Mouse (Mus musculus): ENCODE results near the gene Cidec. TPM values are rescaled to one million over a fixed set of nuclear protein-coding genes. Genes with fewer than 3 reads are reported as not detected.

Gene Cidec
- not detected in 2 replicates for polyA plus RNA-seq (2015; fragmentation: Nextera tagmentation; extraction: Ambion mirVana)

DNA sequence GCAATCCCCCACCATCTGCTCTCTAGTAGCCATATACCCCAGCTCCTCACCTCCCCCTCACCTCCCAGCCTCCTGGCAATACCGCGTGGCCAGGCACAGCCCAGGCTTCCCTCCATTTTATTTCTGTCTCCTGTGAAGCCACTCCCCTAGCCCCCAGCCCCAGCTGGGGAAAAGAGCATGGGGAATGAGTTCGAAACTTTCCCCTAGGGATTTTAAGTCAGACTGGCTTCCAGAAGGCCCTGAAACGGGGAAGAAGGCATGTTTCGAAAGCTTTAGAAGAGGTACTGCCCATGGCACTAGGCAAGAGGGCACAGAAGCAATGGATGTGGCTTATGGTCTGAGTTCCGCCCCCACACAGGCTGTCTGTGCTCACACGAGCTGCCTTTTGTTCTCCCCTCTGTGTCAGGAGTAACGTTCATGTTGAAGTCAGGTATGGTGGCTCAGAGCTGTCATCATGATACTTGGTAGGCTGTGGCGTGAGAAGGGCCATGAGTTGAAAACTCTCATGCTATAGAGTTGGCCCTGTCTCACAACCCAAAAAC lies at the start of gene Cidec:
Gene Cidec, minus strand, starts transcription at position 97 of the 542 bp plus-strand sequence.
- 0 out of 2 replicates have a peak, but pooled peaks cover 4% of the 10 kb centered on the region for H3K4me1 ChIP-seq
- H3K9ac ChIP-seq = no peak within 1 kb of the TSS
- no peaks in the 10 kb centered on the region for H3K9me3 ChIP-seq
- H3K4me2 ChIP-seq = no peak within 1 kb of the TSS
- H3K27ac ChIP-seq (replicated peaks) = no peak within 1 kb of the TSS
- no peaks in the 10 kb centered on the region for H3K36me3 ChIP-seq
- H3K27me3 ChIP-seq (replicated peaks) = peaks cover 10% of the 10 kb centered on the region; the same call in 1 of the 2 replicates
- H3K4me3 ChIP-seq = no peak within 1 kb of the TSS
- 72% methylated on average over 9 of the region's 9 CpGs for WGBS
- no peak for ATAC-seq (ENCODE audit: extremely low read depth, insufficient number of reproducible peaks, low FRiP score, low TSS enrichment)

DNA sequence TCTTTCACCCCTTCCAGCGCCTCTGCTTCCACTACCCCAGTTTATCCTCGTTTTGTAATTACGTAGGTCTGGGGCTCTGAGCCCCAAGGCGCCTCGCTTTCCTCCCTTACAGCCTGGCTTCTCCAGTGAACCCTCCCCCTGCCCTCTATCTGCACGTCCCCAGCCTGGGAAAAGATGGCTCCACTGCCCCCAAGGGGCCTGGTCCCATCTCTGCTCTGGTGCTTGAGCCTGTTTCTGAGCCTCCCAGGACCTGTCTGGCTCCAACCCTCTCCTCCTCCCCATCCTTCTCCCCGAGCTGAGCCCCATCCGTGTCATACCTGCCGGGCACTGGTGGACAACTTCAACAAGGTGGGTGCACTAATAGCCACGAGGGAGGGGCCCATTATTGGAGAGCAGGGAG lies 48.2 kb upstream of the Cidec start:
- WGBS = 12% methylated on average over 10 of the region's 10 CpGs
- no peak for ATAC-seq (ENCODE audit: extremely low read depth, insufficient number of reproducible peaks, low FRiP score, low TSS enrichment)
- peaks cover 21% of the 10 kb centered on the region for H3K36me3 ChIP-seq
- H3K9me3 ChIP-seq = no peaks in the 10 kb centered on the region
- peaks cover 27% of the 10 kb centered on the region for H3K27me3 ChIP-seq (replicated peaks)
- peaks cover 45% of the 10 kb centered on the region for H3K4me1 ChIP-seq
- peak overlapping the region; percentile 91 for H3K27ac ChIP-seq (replicated peaks)
- H3K9ac ChIP-seq = peak overlapping the region; percentile 85
- H3K4me2 ChIP-seq = peak overlapping the region; percentile 82
- H3K4me3 ChIP-seq = peak overlapping the region; percentile 56

DNA sequence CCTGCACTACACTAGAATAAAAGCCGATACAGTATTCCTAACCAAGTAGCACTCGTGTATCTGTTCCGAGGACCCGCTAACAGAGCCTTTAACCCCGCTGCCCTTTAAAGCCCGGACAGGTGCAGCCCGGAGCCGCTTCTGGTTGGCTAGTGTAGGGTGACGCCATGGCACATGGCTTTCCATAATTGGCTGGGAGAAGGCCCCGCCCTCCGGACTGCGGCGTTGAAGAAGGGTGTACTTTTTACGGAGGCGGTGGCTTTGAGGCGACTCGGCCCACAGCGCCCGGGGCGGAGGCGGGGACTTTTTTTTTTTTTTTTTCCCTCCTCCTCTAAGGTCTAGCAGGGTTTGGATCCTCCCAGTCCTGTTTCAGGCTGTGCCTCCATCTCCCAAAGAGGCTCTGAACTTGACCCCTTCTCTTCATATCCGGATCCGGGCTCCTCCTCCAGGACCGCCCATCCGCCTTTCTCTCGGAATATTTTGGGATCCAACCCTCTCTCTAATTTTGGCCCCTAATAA lies 47.6 kb upstream of the Cidec start, which contains the start of gene Creld1:
Gene Creld1, plus strand, starts transcription at position 198 of the 516 bp plus-strand sequence.
- peaks cover 45% of the 10 kb centered on the region for H3K4me1 ChIP-seq
- H3K4me2 ChIP-seq = peak within 1 kb of the TSS; percentile 82
- peaks cover 27% of the 10 kb centered on the region for H3K27me3 ChIP-seq (replicated peaks)
- ATAC-seq (ENCODE audit: extremely low read depth, insufficient number of reproducible peaks, low FRiP score, low TSS enrichment) = peak; percentile 94
- WGBS = under 1% methylated on average over 26 of the region's 26 CpGs
- no peaks in the 10 kb centered on the region for H3K9me3 ChIP-seq
- H3K9ac ChIP-seq = peak within 1 kb of the TSS; percentile 85
- H3K27ac ChIP-seq (replicated peaks) = peak within 1 kb of the TSS; percentile 91
- H3K4me3 ChIP-seq = peak within 1 kb of the TSS; percentile 56
- H3K36me3 ChIP-seq = peaks cover 15% of the 10 kb centered on the region

DNA sequence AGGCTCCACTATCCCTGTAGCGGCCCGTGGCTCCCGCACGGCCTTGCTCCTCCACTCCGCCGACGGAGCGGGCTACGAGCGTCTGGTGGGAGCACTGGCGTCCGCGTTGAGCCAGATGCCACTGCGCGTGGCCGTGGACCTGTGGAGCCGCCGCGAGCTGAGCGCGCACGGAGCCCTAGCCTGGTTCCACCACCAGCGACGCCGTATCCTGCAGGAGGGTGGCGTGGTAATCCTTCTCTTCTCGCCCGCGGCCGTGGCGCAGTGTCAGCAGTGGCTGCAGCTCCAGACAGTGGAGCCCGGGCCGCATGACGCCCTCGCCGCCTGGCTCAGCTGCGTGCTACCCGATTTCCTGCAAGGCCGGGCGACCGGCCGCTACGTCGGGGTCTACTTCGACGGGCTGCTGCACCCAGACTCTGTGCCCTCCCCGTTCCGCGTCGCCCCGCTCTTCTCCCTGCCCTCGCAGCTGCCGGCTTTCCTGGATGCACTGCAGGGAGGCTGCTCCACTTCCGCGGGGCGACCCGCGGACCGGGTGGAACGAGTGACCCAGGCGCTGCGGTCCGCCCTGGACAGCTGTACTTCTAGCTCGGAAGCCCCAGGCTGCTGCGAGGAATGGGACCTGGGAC lies 47.0 kb upstream of the Cidec start:
- H3K27me3 ChIP-seq (replicated peaks) = peaks cover 27% of the 10 kb centered on the region
- peak; percentile 15 for ATAC-seq (ENCODE audit: extremely low read depth, insufficient number of reproducible peaks, low FRiP score, low TSS enrichment)
- H3K36me3 ChIP-seq = peaks cover 11% of the 10 kb centered on the region; the same call in 1 of the 2 replicates

DNA sequence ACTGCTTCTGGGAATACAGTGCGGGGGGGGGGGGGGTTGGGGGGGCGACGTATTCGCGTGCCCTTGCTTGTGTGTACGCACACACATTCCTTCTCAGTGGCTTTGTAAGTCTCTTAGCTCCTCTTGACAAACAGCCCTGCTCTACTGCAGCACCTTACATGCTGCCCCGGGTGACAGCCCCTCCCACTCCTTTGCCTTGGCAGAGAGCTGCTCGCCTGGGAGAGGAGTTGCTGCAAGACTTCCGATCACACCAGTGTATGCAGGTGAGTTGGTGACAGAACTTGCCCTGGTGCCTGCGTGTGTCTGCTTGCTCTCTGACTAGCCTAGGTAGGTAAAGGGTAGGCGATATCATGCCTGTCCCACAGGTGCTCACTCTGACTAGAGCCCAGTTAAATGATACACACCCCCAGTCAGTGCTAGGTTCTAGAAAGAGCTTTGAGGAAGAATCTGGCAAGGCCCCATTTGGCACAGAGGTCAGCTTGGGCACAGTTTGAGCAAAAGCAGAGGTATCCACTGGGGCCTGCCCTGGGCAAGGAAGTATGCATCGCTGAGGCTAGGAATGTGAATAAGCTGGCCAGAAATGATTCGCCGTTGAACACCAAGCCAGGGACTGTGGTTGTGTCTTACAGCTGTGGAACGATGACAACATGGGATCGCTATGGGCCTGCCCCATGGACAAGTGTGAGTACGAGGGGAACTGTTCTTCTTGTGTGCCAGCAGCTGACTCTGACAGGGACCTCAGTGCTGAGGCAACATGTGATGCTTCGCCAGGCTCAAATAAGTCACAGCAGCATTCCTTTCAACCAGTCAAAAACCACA lies 45.2 kb upstream of the Cidec start:
- Histone ChIP-seq H3K4me2 (no peak overlapping the region), H3K9ac (no peak overlapping the region; the same call in 1 of the 2 replicates), H3K4me3 (no peak overlapping the region), H3K36me3 (peaks cover under 1% of the 10 kb centered on the region; the same call in 1 of the 2 replicates), H3K9me3 (no peaks in the 10 kb centered on the region), H3K4me1 (peaks cover 42% of the 10 kb centered on the region), H3K27ac (replicated peaks) (peak overlapping the region; percentile 51), H3K27me3 (replicated peaks) (peaks cover 35% of the 10 kb centered on the region)
- ATAC-seq (ENCODE audit: extremely low read depth, insufficient number of reproducible peaks, low FRiP score, low TSS enrichment) = no peak
- WGBS = 48% methylated on average over 18 of the region's 18 CpGs

More for the DNA sequence above, 47.0 kb upstream of the Cidec start:
- Histone ChIP-seq H3K27ac (replicated peaks) (peak overlapping the region; percentile 91), H3K4me1 (peaks cover 45% of the 10 kb centered on the region), H3K4me2 (peak overlapping the region; percentile 82), H3K4me3 (peak overlapping the region; percentile 56), H3K9me3 (no peaks in the 10 kb centered on the region), H3K9ac (peak overlapping the region; percentile 82)
- 1% methylated on average over 65 of the region's 65 CpGs for WGBS

DNA sequence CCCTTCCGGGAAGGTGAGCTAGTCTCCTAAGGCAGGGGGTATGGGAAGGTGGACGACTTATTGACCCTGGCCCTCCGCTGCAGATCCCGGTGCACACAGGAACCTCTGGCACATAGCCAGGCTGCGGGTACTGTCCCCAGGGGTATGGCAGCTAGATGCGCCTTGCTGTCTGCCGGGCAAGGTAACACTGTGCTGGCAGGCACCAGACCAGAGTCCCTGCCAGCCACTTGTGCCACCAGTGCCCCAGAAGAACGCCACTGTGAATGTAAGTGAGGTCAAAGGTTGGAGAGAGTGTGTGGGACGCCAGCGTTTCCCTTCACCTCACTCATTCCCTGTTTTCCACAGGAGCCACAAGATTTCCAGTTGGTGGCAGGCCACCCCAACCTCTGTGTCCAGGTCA lies 43.3 kb upstream of the Cidec start:
- H3K9me3 ChIP-seq = no peaks in the 10 kb centered on the region

DNA sequence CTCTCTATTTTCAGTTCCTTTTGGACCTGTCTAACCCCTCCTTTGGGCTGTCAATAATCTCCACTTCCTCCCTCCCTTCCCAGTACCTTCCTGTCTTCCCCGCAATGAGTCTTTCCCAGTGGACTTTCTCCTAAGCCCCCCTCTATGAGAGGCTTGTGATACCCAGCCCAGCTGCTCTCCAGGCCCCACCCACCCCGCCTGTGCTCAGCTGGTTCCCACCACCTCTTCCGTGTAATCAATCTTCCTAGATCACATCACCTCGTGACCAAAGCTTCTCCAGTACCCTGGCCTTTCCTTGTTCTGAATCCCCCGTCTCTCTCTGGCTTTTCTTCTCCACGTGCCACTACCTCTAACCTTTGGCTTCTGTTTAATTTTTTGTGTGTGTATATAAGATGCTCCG lies 41.8 kb upstream of the Cidec start:
- no peak for ATAC-seq (ENCODE audit: extremely low read depth, insufficient number of reproducible peaks, low FRiP score, low TSS enrichment)
- Histone ChIP-seq H3K4me2 (no peak overlapping the region), H3K36me3 (no peaks in the 10 kb centered on the region), H3K27ac (replicated peaks) (no peak overlapping the region), H3K9ac (no peak overlapping the region), H3K9me3 (no peaks in the 10 kb centered on the region), H3K27me3 (replicated peaks) (peaks cover 49% of the 10 kb centered on the region), H3K4me3 (no peak overlapping the region), H3K4me1 (peaks cover 24% of the 10 kb centered on the region)
- 39% methylated on average over 7 of the region's 7 CpGs for WGBS

More for the DNA sequence above, 43.3 kb upstream of the Cidec start:
- no peak overlapping the region for H3K4me2 ChIP-seq
- no peak overlapping the region for H3K4me3 ChIP-seq
- H3K27ac ChIP-seq (replicated peaks) = no peak overlapping the region
- H3K9ac ChIP-seq = no peak overlapping the region
- H3K4me1 ChIP-seq = peaks cover 31% of the 10 kb centered on the region
- 82% methylated on average over 10 of the region's 10 CpGs for WGBS
- no peak for ATAC-seq (ENCODE audit: extremely low read depth, insufficient number of reproducible peaks, low FRiP score, low TSS enrichment)
- H3K36me3 ChIP-seq = no peaks in the 10 kb centered on the region
- H3K27me3 ChIP-seq (replicated peaks) = peaks cover 45% of the 10 kb centered on the region

DNA sequence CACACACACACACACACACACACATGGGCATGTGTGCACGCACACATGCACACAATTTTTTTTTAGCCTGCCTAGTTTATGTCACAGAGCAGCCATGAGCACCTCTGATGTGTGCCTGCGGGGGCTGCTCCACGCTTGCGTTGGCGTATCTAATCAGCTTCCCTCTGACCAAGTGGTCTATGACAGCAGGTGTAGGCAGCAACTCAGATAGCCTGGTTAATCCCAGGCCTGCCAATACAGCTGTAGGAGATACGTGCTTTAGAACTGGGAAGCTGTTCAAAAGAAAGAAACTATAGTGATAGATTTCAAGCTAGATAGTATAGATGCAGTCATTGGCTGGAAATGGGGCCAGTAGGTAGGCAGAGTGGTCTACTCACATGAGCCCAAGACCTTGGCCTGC lies 38.2 kb upstream of the Cidec start:
- Histone ChIP-seq H3K9ac (no peak overlapping the region), H3K27ac (replicated peaks) (no peak overlapping the region), H3K27me3 (replicated peaks) (peaks cover 57% of the 10 kb centered on the region), H3K9me3 (no peaks in the 10 kb centered on the region), H3K4me2 (no peak overlapping the region), H3K36me3 (no peaks in the 10 kb centered on the region), H3K4me1 (peaks cover 28% of the 10 kb centered on the region), H3K4me3 (no peak overlapping the region)
- WGBS = 59% methylated on average over 6 of the region's 6 CpGs
- no peak for ATAC-seq (ENCODE audit: extremely low read depth, insufficient number of reproducible peaks, low FRiP score, low TSS enrichment)

DNA sequence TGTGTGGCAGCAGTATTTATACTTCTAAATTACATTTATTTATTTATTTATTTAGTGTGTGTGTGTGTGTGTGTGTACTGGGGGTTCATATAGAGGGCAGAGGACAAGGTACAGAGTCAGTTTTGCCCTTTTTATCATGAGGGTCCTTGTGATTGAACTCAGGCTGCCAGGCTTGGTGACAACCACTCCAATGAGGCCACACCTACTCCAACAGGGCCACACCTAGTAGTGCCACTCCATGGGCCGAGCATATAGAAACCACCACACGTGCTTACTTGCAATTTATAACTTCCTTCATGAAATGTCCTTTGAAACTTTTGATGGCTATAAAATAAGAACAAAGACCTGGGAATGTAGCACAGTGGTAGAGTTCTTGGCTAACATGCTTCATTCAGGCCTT lies 37.7 kb upstream of the Cidec start:
- no peak for ATAC-seq (ENCODE audit: extremely low read depth, insufficient number of reproducible peaks, low FRiP score, low TSS enrichment)
- Histone ChIP-seq H3K4me1 (peaks cover 28% of the 10 kb centered on the region), H3K4me3 (no peak overlapping the region), H3K27ac (replicated peaks) (no peak overlapping the region), H3K4me2 (no peak overlapping the region), H3K36me3 (no peaks in the 10 kb centered on the region), H3K27me3 (replicated peaks) (peaks cover 61% of the 10 kb centered on the region), H3K9ac (no peak overlapping the region), H3K9me3 (no peaks in the 10 kb centered on the region)
- WGBS = 76% methylated on average over 2 of the region's 2 CpGs

DNA sequence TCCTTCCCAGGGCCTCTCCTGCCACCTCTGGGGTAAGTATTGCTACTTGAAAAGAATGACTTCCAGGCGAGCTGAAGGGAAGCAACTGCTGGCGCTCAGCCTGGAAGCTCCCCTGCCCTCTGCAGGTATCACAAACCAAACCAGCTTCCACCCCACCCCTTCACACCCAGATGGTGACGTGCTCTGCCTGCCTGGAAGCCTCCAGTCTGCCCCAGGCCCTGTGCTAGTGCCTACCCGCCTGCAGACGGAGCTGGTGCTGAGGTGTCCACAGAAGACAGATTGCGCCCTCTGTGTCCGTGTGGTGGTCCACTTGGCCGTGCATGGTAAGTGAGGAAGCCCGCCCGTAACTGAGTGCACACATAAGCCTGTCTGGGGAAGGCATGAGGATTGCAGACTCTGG lies 36.5 kb upstream of the Cidec start:
- Histone ChIP-seq H3K4me2 (peak overlapping the region; percentile 70), H3K4me1 (peaks cover 28% of the 10 kb centered on the region), H3K4me3 (no peak overlapping the region), H3K36me3 (no peaks in the 10 kb centered on the region), H3K9me3 (no peaks in the 10 kb centered on the region), H3K27ac (replicated peaks) (no peak overlapping the region), H3K27me3 (replicated peaks) (peaks cover 67% of the 10 kb centered on the region), H3K9ac (0 out of 2 replicates have a peak overlapping the region, but pooled peaks have one; percentile 80)
- 62% methylated on average over 10 of the region's 10 CpGs for WGBS
- no peak for ATAC-seq (ENCODE audit: extremely low read depth, insufficient number of reproducible peaks, low FRiP score, low TSS enrichment)

Data from heart, embryonic 13.5 days (tissue).